Mouse (Mus musculus) heart, adult 11 months (tissue): ENCODE measurements around the gene Pxn.

Experiments used
- DNase-seq: peaks from one replicate; pipeline ENCODE4 v3.0.0; 2022

The Pxn gene

GRCm38 (mm10) chr5:115487353-115487752 is 19.1 kb upstream of the Pxn start:
- DNase-seq = peak; percentile 87

GRCm38 (mm10) chr5:115487942-115488580 is 18.4 kb upstream of the Pxn start:
- DNase-seq = peak; percentile 86

- peak; percentile 98 for DNase-seq
Observed at GRCm38 (mm10) chr5:115488841-115489698, 17.4 kb upstream of the Pxn start.

- peak; percentile 99 for DNase-seq
Observed at GRCm38 (mm10) chr5:115489699-115490637, 16.5 kb upstream of the Pxn start.

GRCm38 (mm10) chr5:115490638-115491000 is 15.9 kb upstream of the Pxn start:
- DNase-seq = peak; percentile 91

- DNase-seq = peak; percentile 90
Observed at GRCm38 (mm10) chr5:115491076-115491475, 15.4 kb upstream of the Pxn start.

GRCm38 (mm10) chr5:115491771-115492322 is 14.6 kb upstream of the Pxn start:
- peak; percentile 99 for DNase-seq

- peak; percentile 94 for DNase-seq
Observed at GRCm38 (mm10) chr5:115492711-115493335, 13.7 kb upstream of the Pxn start.

- peak; percentile 74 for DNase-seq
Observed at GRCm38 (mm10) chr5:115493441-115493840, 13.0 kb upstream of the Pxn start.

GRCm38 (mm10) chr5:115495618-115496017 is 10.9 kb upstream of the Pxn start:
- DNase-seq = peak; percentile 89

GRCm38 (mm10) chr5:115497033-115497432 is 9.4 kb upstream of the Pxn start:
- DNase-seq = peak; percentile 88

- peak; percentile 80 for DNase-seq
Observed at GRCm38 (mm10) chr5:115498307-115499240, 7.9 kb upstream of the Pxn start.

- DNase-seq = peak; percentile 98
Observed at GRCm38 (mm10) chr5:115500383-115500935, 6.0 kb upstream of the Pxn start.

- no peak for DNase-seq
Observed at GRCm38 (mm10) chr5:115503035-115503434, 3.4 kb upstream of the Pxn start.

GRCm38 (mm10) chr5:115505617-115506016 is 859 bp upstream of the Pxn start:
- DNase-seq = peak; percentile 93

- peak; percentile 96 for DNase-seq
Observed at GRCm38 (mm10) chr5:115507267-115507980, 948 bp downstream of the Pxn start.

GRCm38 (mm10) chr5:115507981-115508858 is 1.7 kb downstream of the Pxn start:
- DNase-seq = peak; percentile 95

GRCm38 (mm10) chr5:115508859-115509147 is 2.3 kb downstream of the Pxn start:
- peak; percentile 98 for DNase-seq

GRCm38 (mm10) chr5:115509321-115509761 is 2.9 kb downstream of the Pxn start:
- DNase-seq = peak; percentile 97
